Mouse (Mus musculus) erythroblast, adult 5-6 weeks (primary cell): ENCODE measurements around the gene Timm44. TPM values are rescaled to one million over a fixed set of nuclear protein-coding genes. Genes with fewer than 3 reads are reported as not detected.

Source experiments
- ATAC-seq: replicated peaks from 2 replicates; pipeline ENCODE4 v1.8.0; 2016; ENCODE audit warnings: moderate number of reproducible peaks, mild to moderate bottlenecking, moderate TSS enrichment, inconsistent platforms; ENCODE audit not compliant: poor library complexity, low FRiP score, severe bottlenecking
- total RNA-seq, 2 experiments: library from RNA; stranded (forward) in 1 of 2; stranded (reverse) in 1 of 2; fragments of 150-400 nt in 1 of 2; fragments of 200-764, 138-1000 nt in 1 of 2; gene quantifications; 2 replicates each; pipeline versions ENCODE4 v1.2.3 to v1.2.4; 2015 to 2017; ENCODE audit warnings: low replicate concordance in 2 of 2

The Timm44 gene
- total RNA-seq, 2 experiments from 2014 or later, result 24.2 to 31.6 TPM

DNA sequence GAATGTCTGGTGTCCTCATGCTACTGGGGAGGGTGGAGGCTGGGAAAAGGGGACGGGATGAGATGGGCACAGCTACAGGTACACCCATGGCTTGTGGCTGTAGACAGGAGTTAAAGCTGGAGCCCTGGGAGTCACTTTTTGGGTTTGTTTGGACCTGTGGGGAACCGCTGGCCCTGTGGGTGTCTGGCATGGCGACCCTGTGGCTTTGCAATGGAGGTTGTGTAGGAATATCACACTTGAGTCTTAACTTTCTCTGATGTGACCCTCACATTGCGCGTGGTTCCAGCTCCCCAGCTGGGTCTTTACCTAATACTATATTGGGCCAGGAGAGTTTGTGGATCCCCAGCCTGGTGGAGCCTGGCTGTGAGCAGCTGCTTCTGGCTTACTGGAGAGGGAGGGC, 30.7 kb downstream of the Timm44 start:
- ATAC-seq, result no peak

DNA sequence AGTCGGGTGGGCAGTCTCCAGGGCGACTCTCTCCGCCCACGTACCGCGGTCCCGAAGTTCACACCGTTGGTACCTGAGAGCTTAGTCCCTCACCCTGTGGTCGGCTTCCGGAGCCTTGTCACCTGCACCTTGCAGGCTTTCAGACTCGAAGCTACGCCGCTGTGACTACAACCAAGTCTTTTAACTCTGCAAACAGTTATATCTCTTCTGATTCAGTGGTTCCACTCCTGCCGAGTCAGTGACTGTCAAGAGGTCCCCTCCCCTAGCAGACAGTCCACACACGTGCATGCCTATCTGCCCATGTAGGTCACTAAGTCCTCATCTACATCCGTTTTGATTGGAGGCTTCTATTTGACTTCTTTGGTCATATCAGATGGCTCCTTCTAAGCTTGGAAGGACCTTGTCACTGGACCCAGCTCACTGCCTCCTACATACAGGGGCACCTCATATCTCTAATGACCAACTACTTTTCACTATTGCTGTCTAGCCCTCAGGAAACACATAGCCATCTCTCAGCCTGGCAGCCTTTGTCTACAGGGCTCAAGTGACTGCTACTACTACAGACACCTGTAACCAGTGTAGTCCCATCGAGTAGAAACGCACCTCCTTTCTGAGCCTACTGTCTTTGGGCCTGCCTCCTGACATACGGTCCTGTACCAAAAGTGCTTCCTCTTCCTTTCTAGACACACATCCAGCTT, 36.4 kb downstream of the Timm44 start:
- peak; percentile 26 for ATAC-seq

DNA sequence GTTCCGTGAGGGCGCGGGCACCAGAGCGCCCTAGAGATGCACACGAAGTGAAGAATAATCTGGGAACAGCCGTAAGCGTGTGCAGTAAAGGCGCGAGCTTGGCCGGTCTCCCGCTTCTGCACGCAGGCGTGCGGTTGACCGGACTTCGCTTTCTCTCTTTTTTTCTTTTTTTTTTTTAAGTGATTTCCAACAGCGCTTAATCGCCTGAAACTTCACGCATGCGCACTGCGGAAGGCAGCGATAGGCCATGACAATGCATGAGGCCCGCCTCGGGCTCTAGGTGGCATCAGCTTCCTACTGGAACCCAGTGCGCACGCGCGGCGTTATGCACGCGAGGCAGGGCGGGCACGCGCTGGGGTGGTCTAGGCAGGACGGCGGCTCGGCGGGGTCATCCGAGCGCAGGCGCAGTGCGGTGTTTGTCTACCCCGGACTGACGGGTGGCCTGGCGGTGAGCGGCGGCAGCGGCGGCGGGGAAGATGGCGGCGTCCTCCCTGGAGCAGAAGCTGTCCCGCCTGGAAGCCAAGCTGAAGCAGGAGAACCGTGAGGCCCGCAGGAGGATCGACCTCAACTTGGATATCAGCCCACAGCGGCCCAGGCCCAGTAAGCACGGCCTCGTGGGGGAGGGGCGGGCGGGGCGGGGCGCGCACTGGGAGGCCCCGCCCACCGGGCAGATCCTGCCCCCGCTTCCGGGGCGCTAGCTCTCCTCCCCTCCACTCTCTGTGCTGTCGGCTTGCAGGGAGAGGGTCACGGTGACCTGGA, 37.1 kb downstream of the Timm44 start, which contains the start of the genes Map2k7 and Gm49320:
TSS of gene Map2k7 (plus strand) at position 307 of the 759 bp plus-strand sequence.
TSS of gene Gm49320 (plus strand) at position 432 of the 759 bp plus-strand sequence.
- ATAC-seq, result peak; percentile 86

DNA sequence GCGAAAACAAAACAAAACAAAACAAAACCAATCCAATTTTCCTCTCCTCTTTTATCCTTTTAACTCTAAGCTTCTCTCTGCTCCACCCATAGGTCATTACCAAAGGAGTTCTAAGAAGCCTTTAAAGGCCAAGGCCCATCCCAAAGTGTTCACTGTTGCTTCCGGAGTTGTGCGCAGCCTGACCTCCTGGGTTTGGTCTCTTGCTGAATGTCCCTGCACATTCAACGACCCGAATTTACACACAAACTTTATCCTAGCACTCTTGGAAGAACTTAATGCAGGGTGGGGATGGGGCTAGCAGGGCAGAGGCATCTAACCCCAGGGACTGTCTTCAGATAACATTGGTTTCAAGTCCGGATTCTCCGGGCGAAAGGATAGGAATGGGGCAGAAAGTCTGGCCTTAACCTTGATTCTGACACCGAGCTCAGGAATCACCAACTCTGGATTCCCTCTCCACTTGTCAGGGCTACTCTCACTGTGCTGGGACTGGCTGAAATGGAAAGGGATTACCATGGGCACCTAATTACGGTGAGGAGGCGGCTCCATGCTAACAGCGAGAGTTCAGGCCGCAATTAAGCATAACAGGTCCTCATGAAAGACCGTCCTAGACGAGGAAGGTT, 37.8 kb downstream of the Timm44 start:
- ATAC-seq, result peak; percentile 4; the same call in 1 of the 2 replicates

DNA sequence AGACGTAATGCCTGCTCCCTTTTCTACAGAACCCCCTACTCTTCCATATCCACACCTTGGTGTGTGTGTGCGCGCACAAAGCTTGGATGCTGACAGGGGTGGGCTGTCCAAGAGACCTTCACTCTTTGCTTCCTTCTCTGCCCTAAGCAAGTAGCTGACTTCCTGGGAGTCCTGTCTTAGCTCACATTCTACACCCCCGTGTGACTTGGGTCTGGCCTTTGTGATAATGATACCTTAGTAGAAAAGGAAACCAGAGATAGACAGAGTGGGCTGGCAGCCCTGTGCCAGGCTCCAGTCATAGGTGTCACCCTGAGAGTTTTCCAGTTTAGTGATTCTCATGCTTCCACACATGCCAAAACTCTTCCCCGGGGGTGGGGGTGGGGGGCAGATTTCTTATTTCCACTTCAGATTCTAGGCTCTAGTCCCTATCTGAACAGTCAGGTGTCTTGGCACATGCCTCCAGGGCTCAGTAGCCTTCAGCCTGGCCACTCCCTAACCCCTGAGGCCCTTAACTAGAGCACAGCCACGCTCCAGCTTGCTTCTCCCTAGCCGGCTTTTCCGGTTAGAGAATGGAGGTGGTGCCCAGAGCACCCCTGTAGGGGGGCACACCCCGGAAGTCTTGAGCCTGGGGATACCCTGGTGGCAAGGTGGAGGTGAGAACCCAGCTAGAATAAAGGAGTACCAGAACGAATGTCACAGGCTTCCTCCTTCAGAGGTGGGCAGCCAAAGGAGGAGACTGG, 44.9 kb downstream of the Timm44 start:
- ATAC-seq, result no peak

DNA sequence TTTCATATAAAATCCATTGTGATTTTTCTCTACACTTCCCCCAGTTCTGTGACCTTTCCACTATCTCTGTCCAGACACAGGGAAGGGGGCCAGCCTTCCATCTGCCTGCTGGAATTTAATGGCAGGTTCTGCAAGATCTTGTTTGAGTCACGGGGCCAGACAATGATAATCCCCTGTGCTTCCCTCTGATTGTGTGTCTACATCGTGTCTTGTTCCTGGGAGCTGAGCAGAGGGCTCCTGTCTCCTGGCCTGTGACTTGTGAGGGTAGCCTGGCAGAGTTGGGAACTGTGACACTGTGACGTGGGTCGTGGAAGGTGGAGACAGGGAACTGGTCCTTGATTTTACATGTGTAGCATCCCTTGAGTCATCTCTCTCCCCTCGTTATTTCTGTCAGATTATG, 45.9 kb downstream of the Timm44 start:
- ATAC-seq, result no peak

DNA sequence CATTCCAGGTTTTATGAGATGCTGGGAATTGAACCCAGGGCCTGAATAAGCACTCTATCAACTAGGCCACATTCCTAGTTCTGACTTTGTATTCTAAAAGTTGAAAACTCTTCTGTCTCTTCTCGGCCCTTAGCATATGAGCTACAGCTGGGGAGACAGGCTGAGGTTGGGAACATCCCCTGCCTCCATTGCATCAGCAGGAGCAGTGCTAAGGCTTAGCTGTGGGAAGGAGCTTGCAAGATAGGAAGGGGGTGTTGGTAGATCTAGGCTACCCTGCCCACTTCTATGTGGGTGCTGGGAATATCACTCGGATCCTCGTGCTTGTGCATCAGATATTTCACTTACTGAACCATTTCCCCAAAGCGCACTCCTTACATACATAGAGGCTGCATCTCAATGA, 47.8 kb downstream of the Timm44 start:
- ATAC-seq, result no peak

DNA sequence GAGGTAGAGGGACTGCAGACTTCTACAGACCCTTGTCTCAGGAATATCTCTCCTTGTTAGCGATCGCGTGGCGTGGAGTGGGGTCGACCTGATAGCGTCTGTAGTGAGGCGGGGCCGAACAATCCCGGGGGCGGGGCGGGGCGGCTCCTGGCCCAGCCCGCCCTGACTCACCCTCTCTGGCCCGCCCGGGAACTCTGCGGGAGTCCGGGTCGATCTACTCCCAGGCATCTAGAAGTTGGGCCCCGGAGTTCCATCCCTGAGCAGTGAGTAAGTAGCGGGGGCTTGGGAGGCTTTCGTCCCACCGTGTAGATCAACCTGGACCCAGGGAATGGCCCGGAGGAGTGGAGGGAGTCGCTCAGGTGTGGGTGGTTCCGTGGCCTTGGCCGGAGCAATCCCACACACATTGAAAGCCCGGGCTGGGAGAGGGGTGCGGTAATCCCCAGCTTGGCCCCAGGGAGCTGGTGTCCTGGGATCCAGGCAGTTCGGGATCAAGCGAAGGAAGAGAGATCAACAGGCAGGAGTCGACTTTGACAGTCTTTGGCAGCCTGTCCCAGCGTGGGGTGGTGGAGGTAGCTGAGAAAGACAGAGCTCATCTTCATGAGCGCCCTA, 48.9 kb downstream of the Timm44 start, which contains the start of gene Lrrc8e:
TSS of gene Lrrc8e (plus strand) at position 89 of the 609 bp plus-strand sequence.
- no peak for ATAC-seq

DNA sequence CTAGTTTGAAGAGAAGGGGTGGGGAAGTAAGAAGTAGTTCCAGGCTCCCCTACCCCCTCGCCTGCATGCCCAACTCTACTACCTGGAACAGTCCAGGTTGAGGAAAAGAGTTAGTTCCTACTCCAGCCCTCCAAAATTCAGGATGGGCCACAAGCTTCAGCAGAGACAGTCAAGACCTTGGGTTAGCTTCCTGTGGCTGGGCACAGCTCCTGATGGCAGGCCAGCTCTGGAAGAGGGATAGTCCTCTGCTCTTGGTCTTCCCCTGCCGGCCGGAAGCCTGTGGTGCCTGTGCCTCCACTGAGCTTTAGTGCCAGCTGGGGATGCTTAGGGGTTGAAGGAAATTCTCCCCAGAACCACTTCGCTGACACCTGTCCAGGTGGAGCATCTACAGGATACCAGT, 49.4 kb downstream of the Timm44 start:
- ATAC-seq, result no peak

DNA sequence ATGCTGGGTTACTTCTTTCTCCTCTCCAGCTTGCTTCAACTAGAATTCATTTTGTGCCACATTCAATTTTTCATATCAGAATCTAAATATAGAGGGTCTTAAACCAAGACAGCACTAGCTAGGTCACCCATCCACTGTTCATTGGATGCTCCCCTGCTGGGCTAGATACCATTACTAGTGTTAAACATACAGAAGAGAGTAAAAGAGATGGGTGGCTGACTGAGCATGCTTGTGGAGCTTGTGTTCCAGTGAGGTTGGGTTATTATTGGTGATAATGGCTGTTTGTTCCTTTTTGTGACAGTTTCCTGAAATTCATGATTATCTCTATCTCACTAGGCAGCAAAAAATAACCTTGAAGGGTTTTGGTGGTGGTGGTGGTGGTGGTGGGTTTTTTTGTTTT, 53.7 kb downstream of the Timm44 start:
- ATAC-seq, result no peak

DNA sequence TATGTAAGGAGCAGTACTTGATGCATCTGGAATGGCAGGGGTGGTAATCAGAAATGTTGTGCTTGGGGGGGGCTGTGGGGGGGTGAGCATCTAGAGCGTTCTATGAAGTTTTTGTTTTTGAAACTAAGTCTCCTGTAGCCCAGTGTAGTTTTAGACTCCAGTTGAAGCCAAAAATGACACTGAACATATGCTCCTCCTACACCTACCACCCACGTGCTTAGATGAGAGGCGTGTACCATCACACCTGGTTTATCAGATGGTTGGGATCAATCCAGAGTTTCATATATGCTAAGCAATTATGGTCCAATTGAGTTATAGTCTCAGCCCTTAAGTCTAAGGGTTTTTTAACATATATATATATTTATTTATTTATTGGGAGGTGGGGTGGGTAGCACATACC, 56.1 kb downstream of the Timm44 start:
- no peak for ATAC-seq

DNA sequence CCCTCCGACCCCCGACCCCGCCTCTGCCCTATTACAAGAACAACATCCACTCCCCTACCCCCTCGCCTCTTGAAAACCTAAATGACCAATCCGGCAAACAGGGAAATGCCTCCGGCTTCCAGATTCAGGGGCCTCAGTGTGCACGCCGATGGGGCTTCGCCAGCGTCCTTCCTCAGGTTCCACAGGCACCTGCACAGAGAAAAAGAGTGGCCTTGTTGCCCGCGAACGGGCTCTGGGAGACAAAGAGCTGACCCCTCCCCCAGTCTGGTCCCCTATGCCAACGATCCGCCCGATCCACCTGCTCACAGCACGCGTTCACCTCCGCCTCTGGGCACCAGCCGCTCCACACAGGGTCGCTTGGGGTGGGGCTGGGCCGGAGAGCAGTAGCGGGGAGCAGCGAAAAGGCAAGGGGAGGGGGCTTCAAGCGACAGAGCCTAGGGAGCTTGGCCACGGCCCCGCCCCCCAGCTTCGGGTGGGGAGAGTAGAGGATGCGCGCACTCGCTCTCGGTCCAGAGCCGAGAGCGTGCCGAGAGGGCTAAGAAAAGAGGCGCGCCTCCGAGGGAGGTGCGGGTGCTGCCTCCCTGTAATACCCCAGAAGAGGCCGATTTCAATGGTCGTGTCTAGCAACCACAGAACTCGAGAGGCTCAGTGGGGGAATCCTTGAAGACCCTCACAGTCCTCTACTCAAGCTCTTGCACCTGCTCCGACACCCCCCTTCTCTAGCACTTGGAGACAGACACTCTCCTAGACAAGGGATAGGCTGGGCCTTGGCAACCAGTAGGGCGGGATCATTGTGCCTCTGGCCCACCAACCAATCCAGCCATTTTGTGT, 58.7 kb downstream of the Timm44 start, which contains the start of gene Prr36:
TSS of gene Prr36 (minus strand) at position 669 of the 831 bp plus-strand sequence.
- ATAC-seq, result no peak

DNA sequence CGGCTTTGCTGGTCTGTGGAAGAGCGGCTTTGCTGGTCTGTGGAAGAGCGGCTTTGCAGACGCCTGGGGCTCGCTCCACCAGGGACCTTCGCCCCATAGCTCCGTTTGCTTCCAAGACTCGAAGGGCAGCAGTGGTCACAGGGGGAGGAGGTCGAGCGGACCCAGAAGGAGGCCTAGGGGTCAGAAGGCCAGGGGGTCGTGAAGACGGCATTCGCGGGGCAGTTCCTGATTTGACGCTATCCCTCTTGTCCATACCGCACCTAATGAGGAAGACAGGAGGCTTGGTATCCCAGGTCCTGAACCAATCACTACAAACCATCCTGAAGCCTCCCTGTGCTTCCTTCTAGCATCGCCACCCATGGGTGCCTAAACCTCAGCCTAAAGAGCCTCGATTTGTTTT, 59.4 kb downstream of the Timm44 start:
- ATAC-seq, result no peak

DNA sequence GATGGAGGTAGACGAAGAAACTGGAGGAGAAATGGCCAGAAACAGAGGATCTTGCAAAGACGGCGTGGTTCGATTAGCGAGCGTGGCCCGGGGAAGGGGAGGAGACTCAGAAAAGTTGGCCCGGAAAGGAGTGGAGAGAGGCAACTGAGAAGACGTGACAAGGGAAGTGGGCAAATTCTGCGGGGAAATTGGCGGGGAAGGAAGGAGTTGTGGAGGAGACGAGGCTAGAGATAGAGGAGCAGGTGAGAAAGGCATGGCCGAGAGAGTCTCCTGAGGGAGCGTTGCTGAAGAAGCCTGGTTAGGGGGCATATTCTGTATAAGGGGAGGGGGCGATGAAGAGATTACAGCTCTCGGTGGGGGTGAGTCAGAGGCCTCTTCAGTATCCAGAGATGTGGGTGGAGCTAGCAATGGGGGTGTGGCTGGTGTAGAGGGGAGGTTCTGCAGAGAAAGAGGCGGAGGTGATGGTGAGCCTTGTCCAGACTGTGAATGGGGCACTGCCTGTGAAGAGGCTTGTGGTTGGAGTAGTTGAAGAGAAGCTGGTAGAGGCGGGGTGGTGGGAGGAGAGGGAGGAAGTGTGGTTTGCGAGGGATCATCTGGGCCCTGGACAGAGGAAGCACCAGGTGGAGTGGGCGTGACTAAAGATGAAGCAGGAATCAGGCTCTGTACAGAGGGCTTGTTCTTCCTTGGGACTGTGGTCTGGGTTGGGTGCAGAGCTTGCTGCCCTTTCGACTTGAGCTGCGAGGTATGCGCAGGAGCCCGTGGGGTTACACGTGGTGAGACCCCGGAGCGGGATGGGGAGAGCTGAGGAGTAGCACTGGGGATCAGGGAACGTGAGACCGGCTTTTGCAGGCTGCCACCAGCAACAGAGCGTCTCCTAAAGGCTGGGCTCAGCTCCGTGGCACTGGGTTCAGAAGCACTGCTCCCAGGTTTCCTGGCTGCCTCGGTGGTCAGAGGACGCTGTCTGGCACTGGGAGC, 61.4 kb downstream of the Timm44 start:
- peak; percentile 56; the same call in 1 of the 2 replicates for ATAC-seq

DNA sequence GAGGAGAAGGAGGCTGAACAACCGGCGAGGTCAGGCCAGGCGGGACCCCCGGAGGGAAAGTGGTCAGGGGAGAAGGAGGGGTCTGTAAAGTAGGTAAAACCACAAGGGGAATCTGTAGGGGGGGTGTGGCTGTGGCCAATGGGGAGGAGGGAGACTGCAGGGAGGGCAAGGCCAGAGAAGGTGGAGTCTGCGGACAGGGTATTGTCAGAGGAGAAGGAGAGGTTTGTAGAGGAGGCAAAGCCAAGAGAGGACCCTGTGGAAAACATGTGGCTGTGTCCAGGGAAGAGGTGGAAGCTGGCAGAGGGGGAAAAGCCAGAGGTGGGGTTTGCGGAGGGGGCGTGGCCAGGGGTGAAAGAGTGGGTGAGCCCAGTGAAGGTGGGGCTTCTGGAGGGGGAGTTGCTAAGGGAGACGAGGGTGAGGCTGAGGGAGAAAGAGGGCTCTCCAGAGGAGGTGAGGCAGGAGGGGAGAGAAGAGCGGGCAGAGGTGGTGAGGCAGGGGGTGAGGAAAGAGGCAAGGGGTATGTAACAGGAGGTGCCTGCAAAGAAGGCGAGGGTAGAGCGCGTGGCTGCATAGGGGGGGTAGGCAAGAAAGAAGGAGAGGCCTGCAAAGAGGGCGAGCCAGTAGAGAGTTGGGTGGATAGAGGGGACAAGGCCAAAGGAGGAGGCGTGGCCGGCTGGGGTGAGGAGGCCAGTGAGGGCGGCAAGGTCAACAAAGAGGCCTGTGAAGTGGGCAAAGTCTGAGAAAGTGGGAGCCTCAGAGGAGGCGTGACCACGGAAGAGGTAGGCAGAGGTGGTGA, 62.3 kb downstream of the Timm44 start:
- ATAC-seq, result 0 out of 2 replicates have a peak, but pooled peaks have one; percentile 30

DNA sequence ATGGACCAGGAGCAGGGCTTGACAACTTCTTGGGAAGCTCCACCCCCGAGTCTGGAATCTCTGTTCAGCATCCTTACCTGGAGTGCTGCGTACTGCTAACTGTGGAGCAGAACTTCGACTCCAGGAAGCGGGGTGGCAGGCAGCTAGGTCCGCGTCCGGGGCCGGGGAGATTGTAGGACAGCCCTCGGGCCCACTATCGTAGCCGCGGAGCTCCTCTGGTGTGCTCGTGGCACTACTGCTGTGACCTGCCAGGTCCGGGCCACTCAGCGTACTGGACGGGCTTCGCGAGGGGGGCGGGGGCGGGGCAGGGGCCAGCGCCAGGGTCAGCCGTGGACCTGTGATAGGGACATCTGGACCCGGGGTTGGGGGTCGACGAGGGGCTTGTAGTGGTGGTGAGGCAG, 62.9 kb downstream of the Timm44 start:
- no peak for ATAC-seq

DNA sequence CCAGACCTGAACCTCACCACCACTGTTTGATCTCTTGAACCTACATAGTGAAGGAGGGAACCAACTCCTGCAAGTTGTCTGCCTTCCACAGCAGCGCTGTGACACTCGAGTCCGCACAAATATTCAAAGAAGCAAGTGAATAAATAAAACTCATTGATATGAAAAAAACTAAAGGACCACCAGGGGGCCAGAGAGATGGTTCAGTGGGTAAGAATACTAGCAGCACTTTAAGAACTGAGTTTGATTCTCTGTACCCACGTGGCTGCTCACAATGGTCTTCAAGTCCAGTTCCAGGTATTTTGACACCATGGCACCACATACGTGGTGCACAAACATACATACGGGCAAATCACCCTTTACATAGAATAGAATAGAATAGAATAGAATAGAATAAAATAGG, 64.6 kb downstream of the Timm44 start:
- no peak for ATAC-seq
